ENCODE assay signal across 17 mouse cellular contexts in the genomic region with DNA sequence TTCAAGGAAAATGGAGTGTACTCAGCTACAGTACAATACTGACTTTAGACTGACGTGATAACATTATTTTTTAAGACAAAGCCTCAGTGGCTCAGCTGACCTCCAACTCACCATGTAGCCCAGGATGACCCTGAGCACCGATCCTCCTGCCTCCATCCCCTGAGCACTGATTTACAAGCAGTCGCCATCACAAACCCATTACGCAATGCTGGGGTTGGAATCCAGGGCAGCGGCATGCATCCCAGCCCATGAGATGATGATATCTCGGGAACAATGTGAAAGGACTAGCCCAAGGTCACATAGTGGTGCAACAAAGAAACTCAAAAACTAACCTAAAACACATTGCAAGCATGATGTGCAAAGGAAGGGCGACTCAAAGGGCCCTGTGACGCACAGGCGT.
"Had no signal": no experiment of that assay in that cellular context is flagged by ENCODE, and none has a peak within 500 bp of the region (broad histone marks: within the 10 kb centered on the region; RNA-seq: fewer than 3 reads in every experiment).

No protein-coding gene starts in this region.

- H3K4me2 ChIP-seq: limb, embryonic 12.5 days; liver, embryonic 13.5 days; lung, embryonic 15.5 days; midbrain, embryonic 11.5 days; midbrain, embryonic 15.5 days; neural tube, embryonic 13.5 days had no signal

- ATAC-seq: liver, postnatal 0 days; midbrain, embryonic 15.5 days had no signal

- H3K27ac ChIP-seq: limb, embryonic 12.5 days; liver, embryonic 13.5 days; lung, embryonic 15.5 days; macrophage; midbrain, embryonic 15.5 days; neural tube, embryonic 13.5 days; stomach, postnatal 0 days had no signal

- DNase-seq: kidney, adult 18-20 months; liver; liver, embryonic 13.5 days; liver, postnatal 0 days; lung, postnatal 14 days; right cerebral cortex, adult 18-20 months; right cerebral cortex, postnatal 25 days; thymus, adult 2 months; thymus, postnatal 25 days had no signal

- H3K4me3 ChIP-seq: limb, embryonic 12.5 days; liver, embryonic 13.5 days; lung, embryonic 15.5 days; megakaryocyte, embryonic 14.5 days; midbrain, embryonic 15.5 days; neural tube, embryonic 13.5 days had no signal

- H3K4me1 ChIP-seq: liver, embryonic 13.5 days; lung, embryonic 15.5 days; megakaryocyte, embryonic 14.5 days; midbrain, embryonic 15.5 days; neural tube, embryonic 13.5 days had no signal

- H3K9ac ChIP-seq: limb, embryonic 12.5 days; liver, embryonic 13.5 days; liver, postnatal 0 days; lung, embryonic 15.5 days; midbrain, embryonic 15.5 days; neural tube, embryonic 13.5 days had no signal

- H3K27me3 ChIP-seq: limb, embryonic 12.5 days; liver, embryonic 13.5 days; lung, embryonic 15.5 days; megakaryocyte, embryonic 14.5 days; midbrain, embryonic 15.5 days; neural tube, embryonic 13.5 days had no signal

- H3K9me3 ChIP-seq: limb, embryonic 12.5 days; liver, embryonic 13.5 days; lung, embryonic 15.5 days; megakaryocyte, embryonic 14.5 days; midbrain, embryonic 15.5 days; neural tube, embryonic 13.5 days had no signal
